Comparison of ENCODE assay signal across 26 mouse cellular contexts in genomic region chrX:71968216-71968615, GRCm38 (mm10). TPM values are rescaled to one million over a fixed set of nuclear protein-coding genes. Genes with fewer than 3 reads are reported as not detected.
"Had no signal": no experiment of that assay in that cellular context is flagged by ENCODE, and none has a peak within 500 bp of the region (broad histone marks: within the 10 kb centered on the region; RNA-seq: fewer than 3 reads in every experiment).

No protein-coding gene starts in this region.

- H3K27me3 ChIP-seq: hindbrain, embryonic 13.5 days; hindbrain, embryonic 15.5 days had no signal

- H3K9me3 ChIP-seq: heart, embryonic 13.5 days; heart, embryonic 15.5 days; hindbrain, embryonic 13.5 days; hindbrain, embryonic 15.5 days; kidney, embryonic 15.5 days; limb, embryonic 12.5 days had no signal

- H3K9ac ChIP-seq: heart, embryonic 13.5 days; heart, embryonic 15.5 days; hindbrain, embryonic 13.5 days; hindbrain, embryonic 15.5 days; kidney, embryonic 15.5 days; limb, embryonic 12.5 days had no signal

- DNase-seq: gastrocnemius, postnatal 14 days; gastrocnemius, postnatal 36 days; heart, adult 11 months; heart, adult 2 months; heart, postnatal 14 days; heart, postnatal 36 days; kidney, adult 11 months; kidney, adult 2 months; kidney, adult 9 months; kidney, postnatal 14 days; kidney, postnatal 36 days; left cerebral cortex, postnatal 4 days had no signal

- H3K27ac ChIP-seq: heart, adult 2 months; heart, embryonic 13.5 days; heart, embryonic 15.5 days; hindbrain, embryonic 13.5 days; hindbrain, embryonic 15.5 days; hindbrain, postnatal 0 days; kidney, embryonic 15.5 days; kidney, postnatal 0 days; limb, embryonic 12.5 days had no signal

- ATAC-seq: hindbrain, postnatal 0 days; intestine, embryonic 16.5 days had no signal

- H3K4me3 ChIP-seq: heart, adult 2 months; heart, embryonic 13.5 days; heart, embryonic 15.5 days; hindbrain, embryonic 13.5 days; hindbrain, embryonic 15.5 days; kidney, embryonic 15.5 days; limb, embryonic 12.5 days had no signal

- H3K36me3 ChIP-seq: heart, embryonic 13.5 days; heart, embryonic 15.5 days; kidney, embryonic 15.5 days; limb, embryonic 12.5 days had no signal

- H3K4me2 ChIP-seq: heart, embryonic 11.5 days; heart, embryonic 13.5 days; heart, embryonic 15.5 days; hindbrain, embryonic 13.5 days; hindbrain, embryonic 15.5 days; kidney, embryonic 15.5 days; limb, embryonic 12.5 days had no signal

- H3K4me1 ChIP-seq: heart, embryonic 13.5 days; heart, embryonic 15.5 days; limb, embryonic 12.5 days had no signal

RNA-seq across cellular contexts. Expression of gene Fate1, which starts 4.6 kb away (rescaled TPM):
- polyA plus RNA-seq: heart, adult 2 months; heart, embryonic 11.5 days; heart, embryonic 13.5 days; heart, embryonic 15.5 days; hindbrain, embryonic 13.5 days; hindbrain, postnatal 0 days; intestine, embryonic 14.5 days; intestine, embryonic 16.5 days; kidney, adult 2 months; kidney, embryonic 15.5 days; kidney, postnatal 0 days; large intestine, adult 2 months; limb, embryonic 12.5 days had no signal

RNA-seq across cellular contexts. Expression of gene Cnga2, which starts 23.4 kb away (rescaled TPM):
- polyA plus RNA-seq: hindbrain, embryonic 11.5 days; kidney, adult 2 months; kidney, postnatal 0 days; large intestine, adult 2 months had no signal

RNA-seq across cellular contexts. Expression of gene Gm1141, which starts 47.4 kb away (rescaled TPM):
- polyA plus RNA-seq: heart, embryonic 13.5 days; heart, embryonic 15.5 days; heart, postnatal 0 days; intestine, embryonic 14.5 days; kidney, postnatal 0 days had no signal
